Mouse (Mus musculus) embryo, embryonic 10.5 days (tissue): ENCODE data around the gene Emg1.
A peak's percentile ranks its signal among the peaks of the same experiment; 100 is the strongest.

Source experiments
- DNase-seq: peaks from one replicate; pipeline ENCODE4 v3.0.0-alpha.2; 2015; ENCODE audit warnings: low spot score

Emg1 gene

GRCm38 (mm10) chr6:124711824-124712782 lies at the start of gene Emg1, which contains the start of gene Phb2:
Gene Emg1 (minus strand): TSS chr6:124712178.
Gene Phb2 (plus strand): TSS chr6:124712336.
- peak; percentile 99 for DNase-seq

- peak; percentile 91 for DNase-seq
These were observed 47.3 kb upstream of the Emg1 start for GRCm38 (mm10) chr6:124759259-124759658.

GRCm38 (mm10) chr6:124758849-124759232 lies 46.9 kb upstream of the Emg1 start:
- no peak for DNase-seq

- peak; percentile 75 for DNase-seq
These were observed 46.2 kb upstream of the Emg1 start for GRCm38 (mm10) chr6:124757909-124758848.

- DNase-seq, result peak; percentile 33
These were observed 45.4 kb upstream of the Emg1 start for GRCm38 (mm10) chr6:124757351-124757880.

GRCm38 (mm10) chr6:124756652-124757350 lies 44.8 kb upstream of the Emg1 start:
- peak; percentile 80 for DNase-seq

GRCm38 (mm10) chr6:124755831-124756595 lies 44.0 kb upstream of the Emg1 start, which contains the start of the genes Gm45234 and Atn1:
Gene Gm45234 (minus strand): TSS chr6:124756021.
Gene Atn1 (minus strand): TSS chr6:124756524.
- peak; percentile 78 for DNase-seq

- DNase-seq, result no peak
These were observed 43.3 kb upstream of the Emg1 start for GRCm38 (mm10) chr6:124755306-124755705.

- DNase-seq, result no peak
These were observed 41.9 kb upstream of the Emg1 start for GRCm38 (mm10) chr6:124753861-124754260.

- no peak for DNase-seq
These were observed 38.4 kb upstream of the Emg1 start for GRCm38 (mm10) chr6:124750405-124750804.

- no peak for DNase-seq
These were observed 35.0 kb upstream of the Emg1 start for GRCm38 (mm10) chr6:124746654-124747632.

- peak; percentile 18 for DNase-seq
These were observed 34.3 kb upstream of the Emg1 start for GRCm38 (mm10) chr6:124746296-124746605.

- DNase-seq, result peak; percentile 96
These were observed 33.7 kb upstream of the Emg1 start for GRCm38 (mm10) chr6:124745490-124746295.

- no peak for DNase-seq
These were observed 32.9 kb upstream of the Emg1 start for GRCm38 (mm10) chr6:124744755-124745321.

GRCm38 (mm10) chr6:124743647-124744046 lies 31.7 kb upstream of the Emg1 start:
- no peak for DNase-seq

GRCm38 (mm10) chr6:124742839-124743514 lies 31.0 kb upstream of the Emg1 start:
- DNase-seq, result no peak

- no peak for DNase-seq
These were observed 29.9 kb upstream of the Emg1 start for GRCm38 (mm10) chr6:124741842-124742241.
